Mouse (Mus musculus) C2C12 (cell line): ENCODE data around the gene Tmbim1. TPM values are rescaled to one million over a fixed set of nuclear protein-coding genes. Genes with fewer than 3 reads are reported as not detected.

ENCODE experiments used
- H3K27me3 ChIP-seq: one replicate; pipeline ENCODE4 v1.6.1; 2011; ENCODE audit not compliant: control insufficient read depth, insufficient read depth, insufficient read length
- H3K36me3 ChIP-seq: one replicate; pipeline ENCODE4 v1.6.1; 2011; ENCODE audit not compliant: control insufficient read depth, insufficient read depth
- H3K4me3 ChIP-seq: one replicate; pipeline ENCODE4 v1.5.1; 2011; ENCODE audit warnings: mild to moderate bottlenecking, control low read depth; ENCODE audit not compliant: poor library complexity, insufficient read depth, severe bottlenecking
- H3K79me2 ChIP-seq: one replicate; pipeline ENCODE4 v1.6.1; 2011; ENCODE audit not compliant: control insufficient read depth, insufficient read depth
- H3K79me3 ChIP-seq: one replicate; pipeline ENCODE4 v1.6.1; 2011; ENCODE audit warnings: low read depth, control low read depth
- H3ac ChIP-seq: one replicate; pipeline ENCODE3; 2011; ENCODE audit warnings: low read depth; ENCODE audit not compliant: control insufficient read depth, insufficient read length
- CEBPB ChIP-seq: IDR thresholded peaks from one replicate; pipeline ENCODE4 v1.6.1; 2011; ENCODE audit warnings: low read depth, mild to moderate bottlenecking, control low read depth, moderate library complexity
- CTCF ChIP-seq: IDR thresholded peaks from one replicate; pipeline ENCODE4 v1.5.1; 2011; ENCODE audit not compliant: control insufficient read depth, insufficient read depth, insufficient read length
- FOSL1 ChIP-seq: IDR thresholded peaks from one replicate; pipeline ENCODE4 v1.8.0; 2011; ENCODE audit warnings: mild to moderate bottlenecking, low read length; ENCODE audit not compliant: poor library complexity, insufficient read depth, severe bottlenecking
- MAX ChIP-seq: IDR thresholded peaks from one replicate; pipeline ENCODE4 v1.6.1; 2011; ENCODE audit warnings: mild to moderate bottlenecking, control low read depth
- MYOD1 ChIP-seq: IDR thresholded peaks from one replicate; pipeline ENCODE4 v1.6.1; 2011; ENCODE audit warnings: low read depth; ENCODE audit not compliant: control insufficient read depth, insufficient read length
- MYOG ChIP-seq: IDR thresholded peaks from one replicate; pipeline ENCODE4 v1.6.1; 2011; ENCODE audit not compliant: control insufficient read depth, insufficient read length; ENCODE audit errors: extremely low read depth
- USF1 ChIP-seq: IDR thresholded peaks from one replicate; pipeline ENCODE4 v1.6.1; 2011; ENCODE audit warnings: low read depth, mild to moderate bottlenecking, control low read depth, moderate library complexity
- polyA plus RNA-seq: library from polyadenylated mRNA; unstranded; fragments of >200 nt; fragmentation: generic; extraction: Trizol; gene quantifications from one replicate; pipeline ENCODE4 v1.2.1, GENCODE M21; 2012; ENCODE audit warnings: missing spikeins

Gene Tmbim1
- polyA plus RNA-seq, 1 experiment, result 38.1 TPM

DNA sequence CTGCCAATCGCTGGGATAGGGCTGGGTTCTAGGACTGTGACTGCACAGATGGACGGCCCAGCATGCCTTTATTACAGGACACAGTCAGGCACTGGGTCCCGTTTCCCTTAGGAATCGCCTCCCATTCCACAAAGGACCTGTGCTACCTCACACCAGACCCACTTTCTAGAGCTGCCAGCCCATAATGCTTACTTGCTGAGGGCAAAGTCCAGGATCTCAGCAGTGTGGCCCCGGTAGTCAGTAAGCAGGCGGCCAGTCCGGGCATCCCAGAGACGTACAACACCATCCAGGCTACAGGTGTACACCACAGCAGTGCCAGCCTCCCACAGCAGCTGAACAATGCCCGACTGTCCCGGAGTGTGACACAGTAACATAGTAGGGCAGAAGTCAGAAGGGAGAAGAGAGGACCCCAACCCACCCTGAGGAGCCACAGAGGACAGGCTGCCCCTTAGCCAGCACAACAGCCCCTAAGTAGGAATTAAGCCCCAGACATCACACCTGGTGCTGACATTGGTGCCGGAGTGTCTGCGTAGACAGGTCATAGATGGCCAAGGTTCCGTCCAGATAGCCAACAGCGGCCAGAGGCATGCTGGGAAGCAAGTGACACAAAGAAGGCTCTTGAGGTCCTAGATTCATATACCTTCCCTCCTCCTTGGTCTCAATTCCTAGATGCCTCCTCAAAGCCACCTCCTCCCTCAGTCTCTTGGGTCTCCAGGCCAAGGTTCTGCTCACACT, 24.7 kb downstream of the Tmbim1 start:
- Histone ChIP-seq H3ac (no peak overlapping the region), H3K4me3 (no peak overlapping the region), H3K79me2 (peaks cover 29% of the 10 kb centered on the region), H3K79me3 (peaks cover 10% of the 10 kb centered on the region), H3K27me3 (no peaks in the 10 kb centered on the region), H3K36me3 (peaks cover 28% of the 10 kb centered on the region)
- TF ChIP-seq USF1, result no peak
- TF ChIP-seq MAX, result no peak
- TF ChIP-seq CEBPB, result no peak
- no peak for TF ChIP-seq MYOD1
- TF ChIP-seq MYOG, result no peak
- TF ChIP-seq FOSL1, result no peak
- TF ChIP-seq CTCF, result no peak

- Histone ChIP-seq H3K27me3 (no peaks in the 10 kb centered on the region), H3K4me3 (no peak overlapping the region), H3ac (no peak overlapping the region), H3K79me2 (peaks cover 18% of the 10 kb centered on the region), H3K79me3 (peaks cover 10% of the 10 kb centered on the region), H3K36me3 (peaks cover 28% of the 10 kb centered on the region)
- no peak for TF ChIP-seq USF1
- no peak for TF ChIP-seq CEBPB
- TF ChIP-seq CTCF, result no peak
- TF ChIP-seq MYOG, result no peak
- TF ChIP-seq FOSL1, result no peak
- TF ChIP-seq MAX, result no peak
- TF ChIP-seq MYOD1, result no peak
Measured at GRCm38 (mm10) chr1:74278988-74279387, 26.4 kb downstream of the Tmbim1 start.

DNA sequence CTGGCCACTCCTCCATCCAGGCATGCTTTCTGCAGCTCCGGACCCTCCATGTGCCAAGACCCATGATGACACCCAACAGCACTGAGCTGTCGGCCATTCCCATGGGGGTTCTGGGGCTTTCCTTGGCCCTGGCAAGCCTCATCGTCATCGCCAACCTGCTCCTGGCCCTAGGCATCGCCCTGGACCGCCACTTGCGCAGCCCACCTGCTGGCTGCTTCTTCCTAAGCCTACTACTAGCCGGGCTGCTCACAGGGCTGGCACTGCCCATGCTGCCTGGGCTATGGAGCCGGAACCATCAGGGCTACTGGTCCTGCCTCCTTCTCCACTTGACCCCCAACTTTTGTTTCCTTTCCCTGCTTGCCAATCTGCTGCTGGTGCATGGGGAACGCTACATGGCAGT, 26.9 kb downstream of the Tmbim1 start, which contains the start of gene Gpbar1:
TSS of gene Gpbar1 (plus strand) at position 13 of the 400 bp plus-strand sequence.
- Histone ChIP-seq H3K79me2 (peaks cover 14% of the 10 kb centered on the region), H3K4me3 (no peak within 1 kb of the TSS), H3ac (no peak within 1 kb of the TSS), H3K27me3 (no peaks in the 10 kb centered on the region), H3K36me3 (peaks cover 28% of the 10 kb centered on the region), H3K79me3 (peaks cover 5% of the 10 kb centered on the region)
- TF ChIP-seq MAX (no peak), USF1 (no peak), MYOG (no peak), FOSL1 (no peak), CTCF (no peak), MYOD1 (no peak), CEBPB (no peak)

DNA sequence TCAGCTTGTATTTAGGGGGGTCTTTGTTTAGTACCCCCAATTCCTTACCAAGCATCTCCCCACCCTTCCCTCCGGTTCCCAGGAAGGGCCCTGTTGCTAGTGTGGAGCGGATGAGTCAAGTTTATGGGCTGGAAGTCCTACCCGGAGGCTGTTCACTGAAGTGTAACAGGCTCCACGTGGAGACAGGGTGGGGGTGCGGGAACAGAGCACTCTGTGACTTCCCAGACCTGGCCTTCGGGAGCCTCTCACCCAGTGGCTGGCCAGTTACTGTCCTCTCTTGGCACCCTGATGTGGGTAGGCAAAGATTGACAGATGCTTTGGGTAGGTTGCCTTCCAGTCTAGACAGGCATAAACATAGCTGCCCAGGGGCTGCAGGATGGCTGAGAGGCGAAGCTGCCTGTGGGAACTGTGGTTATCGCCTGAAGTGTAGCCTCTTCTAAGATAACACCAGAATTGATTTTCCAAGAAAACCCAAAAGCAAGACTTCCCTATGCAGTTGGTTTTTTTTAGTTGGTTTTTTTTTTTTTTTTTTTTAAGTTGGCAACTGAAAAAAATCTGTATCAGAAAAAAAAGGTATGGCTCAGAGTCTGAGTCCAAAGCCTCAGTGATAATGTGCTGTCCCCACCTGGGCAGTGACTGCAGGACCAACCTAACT, 27.4 kb downstream of the Tmbim1 start:
- Histone ChIP-seq H3K79me3 (peaks cover under 1% of the 10 kb centered on the region), H3K79me2 (peaks cover 8% of the 10 kb centered on the region), H3K4me3 (no peak overlapping the region), H3ac (no peak overlapping the region), H3K27me3 (no peaks in the 10 kb centered on the region), H3K36me3 (peaks cover 23% of the 10 kb centered on the region)
- TF ChIP-seq FOSL1 (no peak), MAX (no peak), CEBPB (no peak), MYOG (no peak), MYOD1 (no peak), CTCF (no peak), USF1 (no peak)

DNA sequence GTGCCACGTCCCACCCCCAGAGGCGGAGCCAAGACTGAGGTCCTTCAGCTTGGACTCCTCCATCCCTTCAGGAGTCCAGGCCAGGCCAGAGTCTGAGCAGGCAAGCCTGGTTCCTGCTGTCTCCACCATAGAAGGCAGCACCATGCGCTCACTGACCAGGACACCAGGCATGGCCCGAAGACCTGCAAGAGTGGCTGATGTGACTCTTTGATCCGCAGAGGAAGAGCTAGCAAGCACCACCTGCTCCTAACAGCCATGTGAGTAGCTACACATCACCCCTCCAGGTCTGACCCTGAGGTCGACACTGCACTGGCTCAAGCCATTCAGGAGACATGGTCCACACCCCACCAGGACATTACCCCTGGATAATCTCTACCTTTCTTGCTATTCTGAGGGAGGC, 28.4 kb downstream of the Tmbim1 start:
- Histone ChIP-seq H3K4me3 (no peak overlapping the region), H3K36me3 (peaks cover 13% of the 10 kb centered on the region), H3K79me3 (no peaks in the 10 kb centered on the region), H3K79me2 (no peaks in the 10 kb centered on the region), H3K27me3 (no peaks in the 10 kb centered on the region), H3ac (no peak overlapping the region)
- TF ChIP-seq USF1 (no peak), MYOG (no peak), FOSL1 (no peak), MYOD1 (no peak), MAX (no peak), CEBPB (no peak), CTCF (no peak)
